In genomic region chr9:101546213-101546832, GRCm38 (mm10) we compare ENCODE assay signal across 18 mouse cellular contexts.
A peak's percentile ranks its signal among the peaks of the same experiment; 100 is the strongest.
DNase-seq lines count a peak whose midpoint lies in the region; ATAC-seq and TF ChIP-seq lines count a peak whose summit lies in the region.
"Had no signal": no experiment of that assay in that cellular context is flagged by ENCODE, and none has a peak within 500 bp of the region (broad histone marks: within the 10 kb centered on the region; RNA-seq: fewer than 3 reads in every experiment).

No protein-coding gene starts in this region.

- H3K9me3 ChIP-seq in forebrain, embryonic 13.5 days (replicated peaks), result no peaks in the 10 kb centered on the region
- no peaks in the 10 kb centered on the region for H3K9me3 ChIP-seq in forebrain, embryonic 10.5 days
- H3K9me3 ChIP-seq in midbrain, postnatal 0 days (ENCODE audit: low read length), result no peaks in the 10 kb centered on the region
- H3K9me3 ChIP-seq: kidney, embryonic 15.5 days had no signal

- peak; percentile 51; the same call in 1 of the 2 replicates for ATAC-seq in forebrain, embryonic 13.5 days
- peak; percentile 62; the same call in 1 of the 2 replicates for ATAC-seq in midbrain, postnatal 0 days (ENCODE audit: low FRiP score)
- ATAC-seq: inflammation-experienced regulatory T-cells, adult 6 months had no signal

- no peak overlapping the region for H3K27ac ChIP-seq in forebrain, embryonic 13.5 days
- no peak overlapping the region for H3K27ac ChIP-seq in forebrain, embryonic 10.5 days
- no peak overlapping the region for H3K27ac ChIP-seq in midbrain, postnatal 0 days (ENCODE audit: low read depth, low read length)
- H3K27ac ChIP-seq: kidney, embryonic 15.5 days; layer of hippocampus, adult 2 months; macrophage had no signal

- H3K4me1 ChIP-seq in forebrain, embryonic 13.5 days, result peaks cover 7% of the 10 kb centered on the region; the same call in 1 of the 2 replicates
- H3K4me1 ChIP-seq in forebrain, embryonic 10.5 days, result no peaks in the 10 kb centered on the region
- H3K4me1 ChIP-seq in midbrain, postnatal 0 days (ENCODE audit: insufficient read depth, low read length), result no peaks in the 10 kb centered on the region
- H3K4me1 ChIP-seq: kidney, embryonic 15.5 days had no signal

- H3K4me3 ChIP-seq in forebrain, embryonic 13.5 days, result no peak overlapping the region
- H3K4me3 ChIP-seq in forebrain, embryonic 10.5 days, result no peak overlapping the region
- H3K4me3 ChIP-seq in midbrain, postnatal 0 days (ENCODE audit: low read depth, low read length), result no peak overlapping the region
- H3K4me3 ChIP-seq: kidney, embryonic 15.5 days; layer of hippocampus, adult 2 months had no signal

- TF ChIP-seq CTCF in brain, embryonic 14.5 days (IDR thresholded peaks at IDR 0.05; ENCODE audit: borderline replicate concordance, extremely low read depth, insufficient read depth, insufficient read length), result no peak
- TF ChIP-seq CTCF in midbrain, postnatal 0 days (IDR thresholded peaks at IDR 0.05), result no peak

- no peak overlapping the region for H3K9ac ChIP-seq in forebrain, embryonic 13.5 days
- H3K9ac ChIP-seq in midbrain, postnatal 0 days (replicated peaks; ENCODE audit: low read length, poor library complexity, severe bottlenecking), result no peak overlapping the region
- H3K9ac ChIP-seq: kidney, embryonic 15.5 days had no signal

- H3K36me3 ChIP-seq in forebrain, embryonic 13.5 days (ENCODE audit: poor library complexity, severe bottlenecking), result no peaks in the 10 kb centered on the region
- H3K36me3 ChIP-seq in forebrain, embryonic 10.5 days (replicated peaks), result no peaks in the 10 kb centered on the region
- no peaks in the 10 kb centered on the region for H3K36me3 ChIP-seq in midbrain, postnatal 0 days (ENCODE audit: insufficient read depth, low read length)
- H3K36me3 ChIP-seq: kidney, embryonic 15.5 days had no signal

- TF ChIP-seq POLR2A in brain, embryonic 14.5 days (IDR thresholded peaks at IDR 0.05; ENCODE audit: borderline replicate concordance, extremely low read depth, insufficient read depth, insufficient read length, poor library complexity, severe bottlenecking), result no peak

- DNase-seq in forebrain, embryonic 10.5 days (ENCODE audit: extremely low spot score, low spot score), result no peak
- DNase-seq in brain, embryonic 14.5 days (ENCODE audit: low read depth), result peak; percentile 84
- peak; percentile 66 for DNase-seq in forelimb bud, embryonic 11.5 days (ENCODE audit: low read depth, low spot score)
- DNase-seq in midbrain, postnatal 0 days (ENCODE audit: low spot score), result peak; percentile 21
- DNase-seq in layer of hippocampus, adult 8-10 months (ENCODE audit: low spot score in 2 of 2), result no peak
- DNase-seq in urinary bladder, postnatal 4 days (ENCODE audit: low spot score in 2 of 2), result no peak
- no peak for DNase-seq in urinary bladder, postnatal 25 days (ENCODE audit: low spot score)
- DNase-seq: B cell, adult 2 months; cerebellum, adult 8-10 months; gastrocnemius, postnatal 14 days; heart, postnatal 14 days; liver; lung, adult 18-20 months had no signal

- no peaks in the 10 kb centered on the region for H3K27me3 ChIP-seq in forebrain, embryonic 13.5 days
- no peaks in the 10 kb centered on the region for H3K27me3 ChIP-seq in forebrain, embryonic 10.5 days (ENCODE audit: poor library complexity, severe bottlenecking)
- no peaks in the 10 kb centered on the region for H3K27me3 ChIP-seq in midbrain, postnatal 0 days (ENCODE audit: insufficient read depth, low read length)
- H3K27me3 ChIP-seq: kidney, embryonic 15.5 days had no signal

- H3K4me2 ChIP-seq in forebrain, embryonic 13.5 days, result 0 out of 2 replicates have a peak overlapping the region, but pooled peaks have one; percentile 4
- no peak overlapping the region for H3K4me2 ChIP-seq in midbrain, postnatal 0 days (ENCODE audit: low read depth, low read length, poor library complexity, severe bottlenecking)
- H3K4me2 ChIP-seq: kidney, embryonic 15.5 days had no signal

- 48% methylated on average over 10 of the region's 10 CpGs for WGBS in forebrain, embryonic 13.5 days
- WGBS in forebrain, embryonic 10.5 days, result 79% methylated on average over 10 of the region's 10 CpGs
- WGBS in midbrain, postnatal 0 days, result 57% methylated on average over 10 of the region's 10 CpGs

Comparison
In these comparisons a context has a peak if more than half of its experiments do, and no peak if none do; other contexts are left out.
1. DNase-seq: peak in brain, embryonic 14.5 days (single experiment), forelimb bud, embryonic 11.5 days (single experiment) and midbrain, postnatal 0 days (single experiment); none in forebrain, embryonic 10.5 days (single experiment), layer of hippocampus, adult 8-10 months (0 of 2), urinary bladder, postnatal 4 days (0 of 2) and urinary bladder, postnatal 25 days (single experiment).